Mouse (Mus musculus): ENCODE measurements around the gene Msmb. TPM values are rescaled to one million over a fixed set of nuclear protein-coding genes. Genes with fewer than 3 reads are reported as not detected.

The Msmb gene
- polyA plus RNA-seq, 1 experiment from 2014 or later = not detected

GRCm38 (mm10) chr14:32163203-32163888 is 21.5 kb downstream of the Msmb start:
- Histone ChIP-seq H3K4me1 (ENCODE audit: control insufficient read depth, insufficient read depth, low read length) (peaks cover 26% of the 10 kb centered on the region), H3K27ac (ENCODE audit: low read depth, low read length) (no peak overlapping the region), H3K9ac (ENCODE audit: low read depth, low read length) (no peak overlapping the region), H3K4me3 (ENCODE audit: low read depth, low read length) (no peak overlapping the region), H3K36me3 (ENCODE audit: control insufficient read depth, insufficient read depth, low read length) (no peaks in the 10 kb centered on the region), H3K4me2 (no peak overlapping the region; the same call in 1 of the 2 replicates), H3K27me3 (ENCODE audit: control insufficient read depth, insufficient read depth, low read length) (no peaks in the 10 kb centered on the region), H3K9me3 (replicated peaks; ENCODE audit: control insufficient read depth, low read length) (no peaks in the 10 kb centered on the region)
- 88% methylated on average over 11 of the region's 11 CpGs for WGBS (ENCODE audit: insufficient replicate concordance)
- no peak for ATAC-seq (replicated peaks; ENCODE audit: insufficient number of reproducible peaks, low FRiP score, low TSS enrichment)

GRCm38 (mm10) chr14:32164173-32165051 is 22.6 kb downstream of the Msmb start:
- H3K9ac ChIP-seq (ENCODE audit: low read depth, low read length) = no peak overlapping the region
- H3K4me2 ChIP-seq = peak overlapping the region; percentile 96
- no peaks in the 10 kb centered on the region for H3K9me3 ChIP-seq (replicated peaks; ENCODE audit: control insufficient read depth, low read length)
- no peak for ATAC-seq (replicated peaks; ENCODE audit: insufficient number of reproducible peaks, low FRiP score, low TSS enrichment)
- H3K27ac ChIP-seq (ENCODE audit: low read depth, low read length) = peak overlapping the region; percentile 97
- H3K4me3 ChIP-seq (ENCODE audit: low read depth, low read length) = peak overlapping the region; percentile 61
- H3K4me1 ChIP-seq (ENCODE audit: control insufficient read depth, insufficient read depth, low read length) = peaks cover 28% of the 10 kb centered on the region
- WGBS (ENCODE audit: insufficient replicate concordance) = 69% methylated on average over 8 of the region's 8 CpGs
- no peaks in the 10 kb centered on the region for H3K36me3 ChIP-seq (ENCODE audit: control insufficient read depth, insufficient read depth, low read length)
- H3K27me3 ChIP-seq (ENCODE audit: control insufficient read depth, insufficient read depth, low read length) = no peaks in the 10 kb centered on the region

GRCm38 (mm10) chr14:32165278-32166061 is 23.6 kb downstream of the Msmb start:
- no peaks in the 10 kb centered on the region for H3K36me3 ChIP-seq (ENCODE audit: control insufficient read depth, insufficient read depth, low read length)

GRCm38 (mm10) chr14:32166062-32166441 is 24.2 kb downstream of the Msmb start:
- Histone ChIP-seq H3K36me3 (ENCODE audit: control insufficient read depth, insufficient read depth, low read length) (no peaks in the 10 kb centered on the region), H3K9ac (ENCODE audit: low read depth, low read length) (peak overlapping the region; percentile 76), H3K27me3 (ENCODE audit: control insufficient read depth, insufficient read depth, low read length) (no peaks in the 10 kb centered on the region), H3K27ac (ENCODE audit: low read depth, low read length) (peak overlapping the region; percentile 97), H3K4me2 (peak overlapping the region; percentile 96), H3K4me1 (ENCODE audit: control insufficient read depth, insufficient read depth, low read length) (peaks cover 19% of the 10 kb centered on the region), H3K4me3 (ENCODE audit: low read depth, low read length) (peak overlapping the region; percentile 61), H3K9me3 (replicated peaks; ENCODE audit: control insufficient read depth, low read length) (no peaks in the 10 kb centered on the region)
- ATAC-seq (replicated peaks; ENCODE audit: insufficient number of reproducible peaks, low FRiP score, low TSS enrichment) = no peak
- WGBS (ENCODE audit: insufficient replicate concordance) = 60% methylated on average over 2 of the region's 2 CpGs

More at GRCm38 (mm10) chr14:32165278-32166061, 23.6 kb downstream of the Msmb start:
- peak overlapping the region; percentile 76 for H3K9ac ChIP-seq (ENCODE audit: low read depth, low read length)
- ATAC-seq (replicated peaks; ENCODE audit: insufficient number of reproducible peaks, low FRiP score, low TSS enrichment) = peak; percentile 88
- peak overlapping the region; percentile 61 for H3K4me3 ChIP-seq (ENCODE audit: low read depth, low read length)
- H3K4me2 ChIP-seq = peak overlapping the region; percentile 96
- peak overlapping the region; percentile 97 for H3K27ac ChIP-seq (ENCODE audit: low read depth, low read length)
- peaks cover 25% of the 10 kb centered on the region for H3K4me1 ChIP-seq (ENCODE audit: control insufficient read depth, insufficient read depth, low read length)
- H3K9me3 ChIP-seq (replicated peaks; ENCODE audit: control insufficient read depth, low read length) = no peaks in the 10 kb centered on the region
- WGBS (ENCODE audit: insufficient replicate concordance) = under 1% methylated on average over 42 of the region's 42 CpGs
- H3K27me3 ChIP-seq (ENCODE audit: control insufficient read depth, insufficient read depth, low read length) = no peaks in the 10 kb centered on the region

GRCm38 (mm10) chr14:32166840-32167239 is 25.0 kb downstream of the Msmb start:
- H3K27ac ChIP-seq (ENCODE audit: low read depth, low read length) = no peak overlapping the region
- H3K9ac ChIP-seq (ENCODE audit: low read depth, low read length) = peak overlapping the region; percentile 23; the same call in 1 of the 2 replicates
- H3K9me3 ChIP-seq (replicated peaks; ENCODE audit: control insufficient read depth, low read length) = no peaks in the 10 kb centered on the region
- WGBS (ENCODE audit: insufficient replicate concordance) = 61% methylated on average over 1 of the region's 1 CpGs
- no peak for ATAC-seq (replicated peaks; ENCODE audit: insufficient number of reproducible peaks, low FRiP score, low TSS enrichment)
- H3K4me1 ChIP-seq (ENCODE audit: control insufficient read depth, insufficient read depth, low read length) = peaks cover 18% of the 10 kb centered on the region
- H3K4me3 ChIP-seq (ENCODE audit: low read depth, low read length) = peak overlapping the region; percentile 61
- H3K36me3 ChIP-seq (ENCODE audit: control insufficient read depth, insufficient read depth, low read length) = no peaks in the 10 kb centered on the region
- peak overlapping the region; percentile 96 for H3K4me2 ChIP-seq
- no peaks in the 10 kb centered on the region for H3K27me3 ChIP-seq (ENCODE audit: control insufficient read depth, insufficient read depth, low read length)

GRCm38 (mm10) chr14:32167326-32167725 is 25.5 kb downstream of the Msmb start:
- H3K9me3 ChIP-seq (replicated peaks; ENCODE audit: control insufficient read depth, low read length) = no peaks in the 10 kb centered on the region
- H3K27ac ChIP-seq (ENCODE audit: low read depth, low read length) = peak overlapping the region; percentile 86; the same call in 1 of the 2 replicates
- H3K4me2 ChIP-seq = peak overlapping the region; percentile 96
- 74% methylated on average over 5 of the region's 5 CpGs for WGBS (ENCODE audit: insufficient replicate concordance)
- H3K4me1 ChIP-seq (ENCODE audit: control insufficient read depth, insufficient read depth, low read length) = peaks cover 18% of the 10 kb centered on the region
- ATAC-seq (replicated peaks; ENCODE audit: insufficient number of reproducible peaks, low FRiP score, low TSS enrichment) = no peak
- H3K4me3 ChIP-seq (ENCODE audit: low read depth, low read length) = peak overlapping the region; percentile 61
- no peaks in the 10 kb centered on the region for H3K36me3 ChIP-seq (ENCODE audit: control insufficient read depth, insufficient read depth, low read length)
- H3K9ac ChIP-seq (ENCODE audit: low read depth, low read length) = peak overlapping the region; percentile 23; the same call in 1 of the 2 replicates
- H3K27me3 ChIP-seq (ENCODE audit: control insufficient read depth, insufficient read depth, low read length) = no peaks in the 10 kb centered on the region

- peak; percentile 71 for ATAC-seq (replicated peaks; ENCODE audit: insufficient number of reproducible peaks, low FRiP score, low TSS enrichment)
- Histone ChIP-seq H3K4me1 (ENCODE audit: control insufficient read depth, insufficient read depth, low read length) (peaks cover 18% of the 10 kb centered on the region), H3K9ac (ENCODE audit: low read depth, low read length) (0 out of 2 replicates have a peak overlapping the region, but pooled peaks have one; percentile 39), H3K9me3 (replicated peaks; ENCODE audit: control insufficient read depth, low read length) (no peaks in the 10 kb centered on the region), H3K36me3 (ENCODE audit: control insufficient read depth, insufficient read depth, low read length) (peaks cover 5% of the 10 kb centered on the region; the same call in 1 of the 2 replicates), H3K27me3 (ENCODE audit: control insufficient read depth, insufficient read depth, low read length) (no peaks in the 10 kb centered on the region), H3K27ac (ENCODE audit: low read depth, low read length) (peak overlapping the region; percentile 86), H3K4me3 (ENCODE audit: low read depth, low read length) (peak overlapping the region; percentile 61), H3K4me2 (peak overlapping the region; percentile 96)
- 61% methylated on average over 3 of the region's 3 CpGs for WGBS (ENCODE audit: insufficient replicate concordance)
These were observed 26.9 kb downstream of the Msmb start for GRCm38 (mm10) chr14:32168653-32169231.

- Histone ChIP-seq H3K9me3 (replicated peaks; ENCODE audit: control insufficient read depth, low read length) (no peaks in the 10 kb centered on the region), H3K36me3 (ENCODE audit: control insufficient read depth, insufficient read depth, low read length) (peaks cover 8% of the 10 kb centered on the region; the same call in 1 of the 2 replicates), H3K27ac (ENCODE audit: low read depth, low read length) (no peak overlapping the region), H3K9ac (ENCODE audit: low read depth, low read length) (no peak overlapping the region), H3K4me1 (ENCODE audit: control insufficient read depth, insufficient read depth, low read length) (peaks cover 11% of the 10 kb centered on the region), H3K27me3 (ENCODE audit: control insufficient read depth, insufficient read depth, low read length) (no peaks in the 10 kb centered on the region), H3K4me3 (ENCODE audit: low read depth, low read length) (no peak overlapping the region), H3K4me2 (peak overlapping the region; percentile 53)
- 84% methylated on average over 4 of the region's 4 CpGs for WGBS (ENCODE audit: insufficient replicate concordance)
- ATAC-seq (replicated peaks; ENCODE audit: insufficient number of reproducible peaks, low FRiP score, low TSS enrichment) = no peak
These were observed 28.3 kb downstream of the Msmb start for GRCm38 (mm10) chr14:32170137-32170536.
